Mouse (Mus musculus): Measurements from ENCODE around the gene Adcy3.

DNA sequence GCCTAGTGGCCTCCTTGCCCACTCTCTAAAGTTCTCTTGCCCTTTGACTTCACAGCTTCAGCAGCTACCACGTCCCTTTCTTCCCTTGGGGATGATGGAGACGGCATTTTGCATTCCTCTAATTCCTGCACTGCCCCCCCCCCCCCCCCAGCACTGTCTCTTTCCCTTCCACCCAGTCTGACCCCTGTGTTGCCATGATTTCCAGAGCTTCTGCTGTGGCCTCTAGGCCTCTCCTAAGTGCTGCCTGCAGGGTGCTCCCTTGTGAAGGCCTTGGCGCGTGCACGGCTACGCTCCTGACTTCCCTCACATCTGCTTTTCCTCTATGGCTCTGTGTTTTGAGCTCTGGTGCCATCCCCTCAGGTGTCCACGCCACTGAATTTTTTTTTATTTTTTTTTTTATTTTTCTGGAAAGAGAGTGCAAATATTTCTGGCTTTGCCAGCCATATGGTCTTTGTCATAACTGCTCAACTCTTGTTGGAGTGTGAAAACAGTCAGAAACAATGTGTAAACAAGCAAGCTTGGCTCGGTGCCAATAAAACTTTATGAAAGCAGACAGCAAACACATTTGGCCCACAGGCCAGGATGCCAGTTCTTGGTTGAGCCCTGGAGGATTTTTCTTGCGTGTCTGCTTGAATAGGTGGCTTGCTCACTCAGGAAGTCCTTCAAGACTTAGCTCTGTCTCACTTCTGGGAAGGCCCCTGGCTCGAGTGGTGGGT, 60.3 kb downstream of the Adcy3 start:
- no peak for TF ChIP-seq CTCF (IDR thresholded peaks at IDR 0.05; ENCODE audit: extremely low read depth, insufficient read depth, low read length)
- TF ChIP-seq POLR2A (IDR thresholded peaks at IDR 0.05; ENCODE audit: extremely low read depth, insufficient read depth, low read length): no peak
